Mouse (Mus musculus): ENCODE data around the gene Msl3l2.

- no peak for TF ChIP-seq CTCF (IDR thresholded peaks at IDR 0.05; ENCODE audit: insufficient read depth, low read length)
- TF ChIP-seq POLR2A (IDR thresholded peaks at IDR 0.05; ENCODE audit: borderline replicate concordance, extremely low read depth, low read depth, low read length), result no peak
Measured at GRCm38 (mm10) chr10:56061238-56061830, 45.4 kb upstream of the Msl3l2 start.

All from lung, adult 2 months (tissue).